12 mouse cellular contexts compared by ENCODE assay signal in the genomic region with DNA sequence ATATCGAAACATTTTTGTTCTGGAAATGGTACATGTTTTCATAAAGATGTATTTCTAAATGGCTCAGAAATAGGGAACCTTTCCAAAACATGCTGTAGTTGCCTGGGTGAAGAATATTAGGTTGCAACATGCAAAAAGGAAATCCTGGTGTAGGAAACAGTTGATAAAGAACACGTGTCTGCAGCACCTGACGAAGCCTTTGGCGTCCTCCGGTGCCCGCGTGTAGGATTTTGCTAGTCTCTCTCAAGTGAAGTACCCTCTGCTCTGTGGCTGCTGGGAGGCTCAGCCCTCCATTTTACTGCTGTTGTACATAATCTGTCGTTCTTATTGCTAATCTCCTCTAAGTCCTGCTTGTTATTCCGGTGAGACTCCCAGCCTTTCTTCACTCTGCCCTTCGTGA.
DNase-seq lines count a peak whose midpoint lies in the region; ATAC-seq and TF ChIP-seq lines count a peak whose summit lies in the region.
"Had no signal": no experiment of that assay in that cellular context is flagged by ENCODE, and none has a peak within 500 bp of the region (broad histone marks: within the 10 kb centered on the region; RNA-seq: fewer than 3 reads in every experiment).

No protein-coding gene starts in this region.

- TF ChIP-seq CTCF in left cerebral cortex, adult 2 months (IDR thresholded peaks at IDR 0.05) = no peak
- TF ChIP-seq CTCF in brain, embryonic 14.5 days (IDR thresholded peaks at IDR 0.05; ENCODE audit: borderline replicate concordance, extremely low read depth, insufficient read depth, insufficient read length) = no peak

- H3K36me3 ChIP-seq in liver, embryonic 12.5 days = no peaks in the 10 kb centered on the region
- H3K36me3 ChIP-seq: hindbrain, embryonic 12.5 days; limb, embryonic 12.5 days had no signal

- DNase-seq in left cerebral cortex, adult 2 months (ENCODE audit: extremely low spot score in 1 of 2, low spot score in 2 of 2) = no peak
- DNase-seq in left cerebral cortex, postnatal 36 days (ENCODE audit: low spot score in 2 of 2) = no peak
- peak; percentile 60 for DNase-seq in brain, embryonic 14.5 days (ENCODE audit: low read depth)
- peak; percentile 34 for DNase-seq in gonadal fat pad, adult 2 months (ENCODE audit: low read depth)
- DNase-seq in retina, embryonic 14.5 days (ENCODE audit: low spot score) = peak; percentile 5
- DNase-seq in urinary bladder, postnatal 14 days (ENCODE audit: low spot score) = no peak
- DNase-seq in cerebellum, adult 9-10 months = no peak
- DNase-seq: kidney, adult 8-10 months; lung, adult 2 months had no signal

- H3K9me3 ChIP-seq in liver, embryonic 12.5 days (replicated peaks) = no peaks in the 10 kb centered on the region
- H3K9me3 ChIP-seq: hindbrain, embryonic 12.5 days; limb, embryonic 12.5 days had no signal

- no peak for TF ChIP-seq POLR2A in brain, embryonic 14.5 days (IDR thresholded peaks at IDR 0.05; ENCODE audit: borderline replicate concordance, extremely low read depth, insufficient read depth, insufficient read length, poor library complexity, severe bottlenecking)

- WGBS in liver, embryonic 12.5 days (ENCODE audit: insufficient replicate concordance) = 66% methylated on average over 10 of the region's 10 CpGs

- no peak overlapping the region for H3K9ac ChIP-seq in liver, embryonic 12.5 days
- H3K9ac ChIP-seq: hindbrain, embryonic 12.5 days; limb, embryonic 12.5 days had no signal

- no peak overlapping the region for H3K27ac ChIP-seq in left cerebral cortex, adult 2 months
- H3K27ac ChIP-seq in liver, embryonic 12.5 days = no peak overlapping the region
- H3K27ac ChIP-seq: hindbrain, embryonic 12.5 days; limb, embryonic 12.5 days had no signal

- intact Hi-C loops in left cerebral cortex, adult 2 months (cut with DNase I) = loop anchor here (5.0 kb wide), 1 partner anchor 137 kb away; no protein-coding TSS in a partner anchor
- intact Hi-C loops in left cerebral cortex, postnatal 36 days (cut with DNase I) = loop anchor here (10.0 kb wide), 1 partner anchor 135 kb away; a partner anchor contains a TSS

- no peak for ATAC-seq in liver, embryonic 12.5 days

- no peaks in the 10 kb centered on the region for H3K4me1 ChIP-seq in liver, embryonic 12.5 days

- H3K4me3 ChIP-seq in left cerebral cortex, adult 2 months = peak overlapping the region; percentile 9; the same call in 1 of the 2 replicates
- H3K4me3 ChIP-seq in liver, embryonic 12.5 days = no peak overlapping the region
- H3K4me3 ChIP-seq: hindbrain, embryonic 12.5 days; limb, embryonic 12.5 days had no signal

- no peak overlapping the region for H3K4me2 ChIP-seq in liver, embryonic 12.5 days
- H3K4me2 ChIP-seq: hindbrain, embryonic 12.5 days; limb, embryonic 12.5 days had no signal

- no peaks in the 10 kb centered on the region for H3K27me3 ChIP-seq in liver, embryonic 12.5 days (replicated peaks)
- H3K27me3 ChIP-seq: hindbrain, embryonic 12.5 days; limb, embryonic 12.5 days had no signal

Comparison
In these comparisons a context has a peak if more than half of its experiments do, and no peak if none do; other contexts are left out.
1. DNase-seq: peak in brain, embryonic 14.5 days (single experiment), gonadal fat pad, adult 2 months (single experiment) and retina, embryonic 14.5 days (single experiment); none in left cerebral cortex, adult 2 months (0 of 2), left cerebral cortex, postnatal 36 days (0 of 2), urinary bladder, postnatal 14 days (single experiment) and cerebellum, adult 9-10 months (single experiment).